Mouse (Mus musculus) thymus, adult 2 months (tissue): ENCODE results near the gene Ezh1. TPM values are rescaled to one million over a fixed set of nuclear protein-coding genes. Genes with fewer than 3 reads are reported as not detected.

ENCODE experiments used
- DNase-seq: peaks from one replicate; pipeline ENCODE4 v3.0.0; 2021
- H3K27ac ChIP-seq: fragments of 200-500 bp; 2 replicates; pipeline ENCODE4 v1.5.1; 2012; ENCODE audit warnings: low read length, control low read depth; ENCODE audit not compliant: control insufficient read depth, insufficient read depth
- H3K27me3 ChIP-seq: fragments of 200-500 bp; 2 replicates; pipeline ENCODE4 v1.6.1; 2012; ENCODE audit warnings: mild to moderate bottlenecking, low read length, moderate library complexity, mixed read lengths; ENCODE audit not compliant: control insufficient read depth, insufficient read depth
- H3K36me3 ChIP-seq: fragments of 200-500 bp; 2 replicates; pipeline ENCODE4 v1.6.1; 2012; ENCODE audit warnings: mild to moderate bottlenecking, low read length, moderate library complexity; ENCODE audit not compliant: control insufficient read depth, insufficient read depth
- H3K4me1 ChIP-seq: fragments of 200-500 bp; replicated peaks from 2 replicates; pipeline ENCODE4 v1.6.1; 2012; ENCODE audit warnings: low read length; ENCODE audit not compliant: control insufficient read depth, insufficient read depth
- H3K4me3 ChIP-seq: fragments of 200-500 bp; 2 replicates; pipeline ENCODE4 v1.5.1; 2012; ENCODE audit warnings: mild to moderate bottlenecking, low read length, control low read depth, moderate library complexity; ENCODE audit not compliant: control insufficient read depth, insufficient read depth
- CTCF ChIP-seq: fragments of 200-500 bp; IDR thresholded peaks from 2 replicates; pipeline ENCODE4 v1.5.1; 2012; ENCODE audit warnings: mild to moderate bottlenecking, control low read depth, low read length, moderate library complexity, borderline replicate concordance; ENCODE audit not compliant: control insufficient read depth, poor library complexity, insufficient read depth; ENCODE audit errors: extremely low read depth
- POLR2A ChIP-seq: fragments of 200-500 bp; IDR thresholded peaks from 2 replicates; pipeline ENCODE4 v1.6.1; 2012; ENCODE audit warnings: mild to moderate bottlenecking, low read length, control low read depth, moderate library complexity; ENCODE audit not compliant: control insufficient read depth, poor library complexity, insufficient read depth; ENCODE audit errors: extremely low read depth
- whole genome bisulfite sequencing: fragments of 180-500 bp; shearing (Covaris S2); methylation state at CpG from one replicate; pipeline ENCODE4 v1.1.7; 2018; 5-methylcytosine and 5-hydroxymethylcytosine counted together
- polyA plus RNA-seq: library from polyadenylated mRNA; depleted of rRNA; stranded (reverse); fragments of >200 nt; gene quantifications from 2 replicates; pipeline ENCODE4 v1.2.3, GENCODE M21; 2012; rRNA removed

Ezh1 gene
- polyA plus RNA-seq, 1 experiment, result 43.3 TPM

DNA sequence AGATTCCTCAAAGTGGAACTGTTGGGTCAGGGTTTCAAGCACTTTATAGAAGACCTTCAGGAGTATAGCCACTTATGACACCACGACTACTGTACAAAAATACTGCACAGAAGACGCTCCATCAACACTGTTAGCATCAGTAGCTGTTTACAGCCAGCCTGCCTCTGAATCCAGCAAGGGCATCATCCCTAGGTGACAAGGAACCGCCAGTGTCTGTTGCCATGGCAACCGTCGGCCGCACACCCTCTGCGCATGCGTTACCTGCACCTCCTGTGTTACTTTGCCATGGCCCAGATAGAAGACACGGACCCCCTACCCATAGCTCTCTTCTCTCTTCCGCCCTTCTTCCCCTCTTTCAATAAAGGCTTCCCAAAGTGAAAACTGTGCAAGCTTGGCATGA is 79.9 kb downstream of the Ezh1 start:
- peaks cover 6% of the 10 kb centered on the region for H3K4me1 ChIP-seq
- WGBS, result 86% methylated on average over 10 of the region's 10 CpGs
- DNase-seq, result no peak

DNA sequence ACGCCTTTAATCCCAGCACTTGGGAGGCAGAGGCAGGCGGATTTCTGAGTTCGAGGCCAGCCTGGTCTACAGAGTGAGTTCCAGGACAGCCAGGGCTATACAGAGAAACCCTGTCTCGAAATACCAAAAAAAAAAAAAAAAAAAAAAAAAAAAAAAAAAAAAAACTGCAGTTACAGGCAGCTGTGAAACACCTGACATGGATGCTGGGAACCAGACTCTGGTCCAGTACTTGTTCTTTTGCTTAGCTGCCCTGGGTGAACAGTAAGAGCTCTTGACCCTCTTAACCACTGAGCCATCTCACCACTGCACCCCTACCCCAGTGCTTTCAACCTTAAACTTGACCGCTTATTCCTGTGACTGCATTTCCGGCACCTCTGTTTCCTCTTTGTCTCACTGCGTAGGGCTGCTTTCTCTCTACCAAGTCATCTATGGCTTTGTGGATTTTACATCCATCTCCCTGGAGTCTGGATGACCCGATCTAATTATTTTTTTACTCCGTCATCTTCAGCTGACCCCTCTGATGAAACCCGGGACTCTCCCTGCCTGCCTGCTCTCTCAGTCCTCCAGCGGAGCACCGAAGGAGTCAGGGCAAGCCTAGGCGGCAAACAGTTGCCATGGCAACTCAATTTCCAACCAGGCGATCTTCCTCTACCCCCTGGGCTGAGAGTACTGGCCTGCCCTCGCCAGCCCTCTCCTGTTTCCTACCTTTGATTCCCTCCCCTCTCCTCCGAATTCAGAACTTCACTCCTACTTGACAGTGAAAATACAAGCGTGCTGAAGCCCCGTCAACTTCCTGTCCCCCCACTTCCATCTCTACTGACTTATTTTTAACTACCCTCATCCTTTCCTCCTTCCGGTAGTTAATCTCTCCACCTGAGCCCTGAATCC is 82.7 kb downstream of the Ezh1 start:
- Histone ChIP-seq H3K4me3 (peak overlapping the region; percentile 55), H3K36me3 (no peaks in the 10 kb centered on the region), H3K4me1 (peaks cover 7% of the 10 kb centered on the region; the same call in 1 of the 2 replicates), H3K27me3 (peaks cover 6% of the 10 kb centered on the region; the same call in 1 of the 2 replicates), H3K27ac (peak overlapping the region; percentile 77)
- 16% methylated on average over 19 of the region's 19 CpGs for WGBS
- DNase-seq, result peak; percentile 64
- TF ChIP-seq CTCF (no peak), POLR2A (0 out of 2 replicates have a peak, but pooled peaks have one; percentile 30)

More for the DNA sequence above, 79.9 kb downstream of the Ezh1 start:
- H3K4me3 ChIP-seq, result no peak overlapping the region
- TF ChIP-seq CTCF (no peak), POLR2A (no peak)
- no peaks in the 10 kb centered on the region for H3K36me3 ChIP-seq
- H3K27me3 ChIP-seq, result no peaks in the 10 kb centered on the region
- H3K27ac ChIP-seq, result no peak overlapping the region

DNA sequence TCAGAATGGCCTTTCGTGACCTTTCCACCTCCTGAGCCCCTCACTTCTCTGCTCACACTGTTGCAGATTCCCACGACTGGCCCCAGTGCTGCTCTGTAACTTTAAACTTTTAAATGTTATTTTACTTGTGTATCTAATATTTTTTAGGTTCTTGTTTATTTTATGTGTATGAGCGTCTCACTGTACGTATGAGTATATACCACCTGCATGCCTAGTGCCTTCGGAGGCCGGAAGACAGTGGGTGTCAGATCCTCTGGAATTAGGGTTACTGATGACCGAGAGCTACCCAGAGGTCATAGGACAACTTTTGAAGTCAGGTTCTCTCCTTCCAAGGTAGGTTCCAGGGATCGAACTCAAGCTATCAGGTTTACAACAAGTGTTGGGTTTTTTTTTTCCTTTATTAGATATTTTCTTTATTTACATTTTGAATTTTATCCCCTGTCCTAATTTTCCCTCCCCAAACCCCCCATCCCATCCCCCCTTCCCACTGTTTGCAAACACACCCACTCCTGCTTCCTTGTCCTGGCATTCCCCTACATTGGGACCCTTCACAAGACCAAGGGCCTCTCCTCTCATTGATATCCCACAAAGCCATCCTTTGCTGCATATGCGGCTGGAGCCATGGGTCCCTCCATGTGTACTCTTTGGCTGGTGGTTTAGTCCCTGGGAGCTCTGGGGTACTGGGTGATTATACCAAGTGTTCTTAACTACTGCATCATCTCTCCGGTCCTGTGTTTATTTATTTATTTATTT is 83.9 kb downstream of the Ezh1 start:
- Histone ChIP-seq H3K36me3 (no peaks in the 10 kb centered on the region), H3K27ac (no peak overlapping the region), H3K4me1 (peaks cover 7% of the 10 kb centered on the region; the same call in 1 of the 2 replicates), H3K4me3 (no peak overlapping the region), H3K27me3 (peaks cover 6% of the 10 kb centered on the region; the same call in 1 of the 2 replicates)
- TF ChIP-seq CTCF, result no peak
- no peak for TF ChIP-seq POLR2A
- 98% methylated on average over 10 of the region's 10 CpGs for WGBS
- DNase-seq, result no peak

Other genes starting within 250 kb of the Ezh1 start
- 35.9 and 39.7 TPM in 2 replicates for gene Atp6v0a1, start 217.0 kb downstream of the Ezh1 start, polyA plus RNA-seq
- gene Naglu, start 156.5 kb downstream of the Ezh1 start, polyA plus RNA-seq, result 24.3 and 25.2 TPM in 2 replicates
- gene Hsd17b1, start 148.1 kb downstream of the Ezh1 start, polyA plus RNA-seq, result 0.40 and 0.93 TPM in 2 replicates
- gene Coasy, start 143.9 kb downstream of the Ezh1 start, polyA plus RNA-seq, result 68.5 and 74.2 TPM in 2 replicates
- 79.1 and 110 TPM in 2 replicates for gene Mlx, start 139.2 kb downstream of the Ezh1 start, polyA plus RNA-seq
- 6.0 and 6.1 TPM in 2 replicates for gene Psmc3ip, start 131.0 kb downstream of the Ezh1 start, polyA plus RNA-seq
- 118 and 130 TPM in 2 replicates for gene Retreg3, start 106.6 kb downstream of the Ezh1 start, polyA plus RNA-seq
- 50.3 and 67.4 TPM in 2 replicates for gene Tubg1, start 106.5 kb downstream of the Ezh1 start, polyA plus RNA-seq
- 2.6 and 3.3 TPM in 2 replicates for gene Tubg2, start 70.6 kb downstream of the Ezh1 start, polyA plus RNA-seq
- 4.5 and 5.3 TPM in 2 replicates for gene Cntnap1, start 55.9 kb downstream of the Ezh1 start, polyA plus RNA-seq
- 11.9 and 12.1 TPM in 2 replicates for gene Plekhh3, start 55.1 kb downstream of the Ezh1 start, polyA plus RNA-seq
- 2.9 and 3.9 TPM in 2 replicates for gene Ccr10, start 51.0 kb downstream of the Ezh1 start, polyA plus RNA-seq
- 13.5 and 20.5 TPM in 2 replicates for gene Ramp2, start 19.6 kb upstream of the Ezh1 start, polyA plus RNA-seq
- gene Vps25, start 27.2 kb upstream of the Ezh1 start, polyA plus RNA-seq, result 88.3 and 92.6 TPM in 2 replicates
- 1.2 TPM in 2 replicates for gene Wnk4, start 34.1 kb upstream of the Ezh1 start, polyA plus RNA-seq
- 0.71 and 0.84 TPM in 2 replicates for gene Cntd1, start 52.5 kb upstream of the Ezh1 start, polyA plus RNA-seq
- gene Coa3, start 52.7 kb upstream of the Ezh1 start, polyA plus RNA-seq, result 245 and 273 TPM in 2 replicates
- gene Becn1, start 75.8 kb upstream of the Ezh1 start, polyA plus RNA-seq, result 176 and 192 TPM in 2 replicates
- 103 and 106 TPM in 2 replicates for gene Psme3, start 89.8 kb upstream of the Ezh1 start, polyA plus RNA-seq
- gene Aoc2, start 98.6 kb upstream of the Ezh1 start, polyA plus RNA-seq, result 14.6 and 16.2 TPM in 2 replicates
- 11.8 and 12.1 TPM in 2 replicates for gene Aoc3, start 104.1 kb upstream of the Ezh1 start, polyA plus RNA-seq
- 0.15 and 0.37 TPM in 2 replicates for gene G6pc, start 141.1 kb upstream of the Ezh1 start, polyA plus RNA-seq
- gene Aarsd1, start 191.2 kb upstream of the Ezh1 start, polyA plus RNA-seq, result 33.4 and 37.2 TPM in 2 replicates
- gene Gm27029, start 198.3 kb upstream of the Ezh1 start, polyA plus RNA-seq, result 0.49 TPM in 1 of 2 replicates, not detected in the other
- gene Rundc1, start 198.6 kb upstream of the Ezh1 start, polyA plus RNA-seq, result 27.4 and 28.5 TPM in 2 replicates
- gene Ptges3l, start 198.9 kb upstream of the Ezh1 start, polyA plus RNA-seq, result 1.3 and 3.1 TPM in 2 replicates
- 666 and 730 TPM in 2 replicates for gene Rpl27, start 215.8 kb upstream of the Ezh1 start, polyA plus RNA-seq
- gene Ifi35, start 221.9 kb upstream of the Ezh1 start, polyA plus RNA-seq, result 63.6 and 83.6 TPM in 2 replicates
- gene Rnd2, start 238.5 kb upstream of the Ezh1 start, polyA plus RNA-seq, result 3.5 and 4.3 TPM in 2 replicates
- 67.9 and 73.6 TPM in 2 replicates for gene Vat1, start 239.8 kb upstream of the Ezh1 start, polyA plus RNA-seq